Mouse (Mus musculus): ENCODE measurements around the gene Ranbp17.

DNA sequence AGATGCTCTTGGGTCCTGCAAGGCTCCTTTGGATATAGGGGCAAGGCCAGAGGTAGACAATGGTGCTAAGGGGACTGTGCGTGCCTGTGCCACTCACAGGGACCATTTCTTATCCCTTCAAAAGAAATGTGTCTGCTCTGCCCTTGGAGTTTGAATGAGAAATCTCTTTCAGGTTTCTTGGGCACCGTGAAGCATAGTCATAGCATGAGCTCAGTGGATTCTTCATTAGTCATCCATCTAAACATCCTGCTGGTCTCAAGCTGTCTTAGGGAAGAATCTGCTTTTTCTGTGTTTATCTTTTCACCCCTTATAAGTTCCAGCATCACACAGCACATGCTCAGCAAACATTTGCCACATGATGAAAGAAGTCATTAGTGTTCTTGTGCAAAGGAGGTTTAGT, 235.0 kb downstream of the Ranbp17 start:
- TF ChIP-seq CTCF (IDR thresholded peaks at IDR 0.05; ENCODE audit: low read depth) (no peak), EP300 (IDR thresholded peaks at IDR 0.05; ENCODE audit: low read depth) (no peak)
